Mouse (Mus musculus) ZHBTc4 (cell line): ENCODE results near the gene Sdhc.
"Not testable (repeated sequence)": the region's sequence is repeated elsewhere in the genome, so short reads cannot be mapped to it uniquely, and the experiment has no call there.

ENCODE experiments used
- DNase-seq: peaks from one replicate; pipeline ENCODE4 v3.0.0-alpha.2; 2011; ENCODE audit warnings: low read depth, low spot score

Sdhc gene

GRCm38 (mm10) chr1:171079825-171080224 lies 70.6 kb downstream of the Sdhc start:
- DNase-seq: not testable (repeated sequence)

- DNase-seq: not testable (repeated sequence)
Observed at GRCm38 (mm10) chr1:171079345-171079744, 71.1 kb downstream of the Sdhc start.

GRCm38 (mm10) chr1:171078419-171078818 lies 72.0 kb downstream of the Sdhc start:
- not testable (repeated sequence) for DNase-seq

- DNase-seq: not testable (repeated sequence)
Observed at GRCm38 (mm10) chr1:171077955-171078354, 72.4 kb downstream of the Sdhc start.

GRCm38 (mm10) chr1:171077192-171077591 lies 73.2 kb downstream of the Sdhc start:
- not testable (repeated sequence) for DNase-seq
